Mouse (Mus musculus): ENCODE measurements around the gene Ier5. TPM values are rescaled to one million over a fixed set of nuclear protein-coding genes. Genes with fewer than 3 reads are reported as not detected.

The Ier5 gene
- total and polyA plus RNA-seq, 2 experiments, result 2.6 to 2.8 TPM

- H3K36me3 ChIP-seq (ENCODE audit: control insufficient read depth, insufficient read depth, low read length), result no peaks in the 10 kb centered on the region
- DNase-seq (ENCODE audit: extremely low read depth, low read depth, low spot score), result no peak
- H3K9ac ChIP-seq (ENCODE audit: low read depth, low read length), result no peak overlapping the region
- no peaks in the 10 kb centered on the region for H3K79me2 ChIP-seq (ENCODE audit: control insufficient read depth, insufficient read depth, low read length)
- H3K4me3 ChIP-seq (ENCODE audit: insufficient read depth, low read depth, low read length), result no peak overlapping the region
- no peak for TF ChIP-seq CTCF (IDR thresholded peaks at IDR 0.05; ENCODE audit: low read depth, low read length)
- TF ChIP-seq POLR2A (IDR thresholded peaks at IDR 0.05; ENCODE audit: extremely low read depth, insufficient read depth, low read length), result no peak
- WGBS, result 60% methylated on average over 14 of the region's 14 CpGs
- no peaks in the 10 kb centered on the region for H3K27me3 ChIP-seq (ENCODE audit: control insufficient read depth, insufficient read depth, low read length)
- H3K4me1 ChIP-seq (ENCODE audit: control insufficient read depth, insufficient read depth, low read length), result 0 out of 2 replicates have a peak, but pooled peaks cover 3% of the 10 kb centered on the region
- no peak overlapping the region for H3K27ac ChIP-seq (replicated peaks; ENCODE audit: insufficient read depth, low read depth, low read length)
Observed at GRCm38 (mm10) chr1:155091842-155092800, 7.3 kb downstream of the Ier5 start.

DNA sequence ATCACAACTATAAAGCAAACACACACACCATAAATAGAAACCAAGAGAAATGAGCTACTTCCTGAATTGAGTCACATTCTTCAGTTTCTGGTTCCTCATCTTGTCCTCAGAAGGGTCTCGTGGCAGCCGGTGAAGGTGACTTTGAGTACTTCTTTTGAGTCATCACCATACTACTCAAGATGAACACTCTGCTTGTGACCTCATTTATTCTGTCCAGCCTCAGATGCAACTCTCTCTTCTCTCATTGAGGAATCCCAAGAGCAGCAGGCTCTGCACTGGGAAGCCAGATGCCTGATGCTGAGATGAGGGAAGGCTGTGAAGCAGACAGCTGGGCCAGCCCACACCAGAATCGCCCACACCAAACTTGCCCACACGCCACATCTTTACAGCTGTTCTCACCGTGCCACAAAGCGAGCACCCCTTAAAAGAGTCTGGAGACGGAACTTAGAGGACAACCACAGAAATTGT, 8.0 kb downstream of the Ier5 start:
- TF ChIP-seq POLR2A (IDR thresholded peaks at IDR 0.05; ENCODE audit: extremely low read depth, insufficient read depth, low read length) (no peak), CTCF (IDR thresholded peaks at IDR 0.05; ENCODE audit: low read depth, low read length) (no peak)
- Histone ChIP-seq H3K27ac (replicated peaks; ENCODE audit: insufficient read depth, low read depth, low read length) (no peak overlapping the region), H3K79me2 (ENCODE audit: control insufficient read depth, insufficient read depth, low read length) (no peaks in the 10 kb centered on the region), H3K9ac (ENCODE audit: low read depth, low read length) (no peak overlapping the region), H3K36me3 (ENCODE audit: control insufficient read depth, insufficient read depth, low read length) (no peaks in the 10 kb centered on the region), H3K4me3 (ENCODE audit: insufficient read depth, low read depth, low read length) (no peak overlapping the region), H3K4me1 (ENCODE audit: control insufficient read depth, insufficient read depth, low read length) (peaks cover 6% of the 10 kb centered on the region; the same call in 1 of the 2 replicates), H3K27me3 (ENCODE audit: control insufficient read depth, insufficient read depth, low read length) (no peaks in the 10 kb centered on the region)
- no peak for DNase-seq (ENCODE audit: extremely low read depth, low read depth, low spot score)
- WGBS, result 81% methylated on average over 7 of the region's 7 CpGs

DNA sequence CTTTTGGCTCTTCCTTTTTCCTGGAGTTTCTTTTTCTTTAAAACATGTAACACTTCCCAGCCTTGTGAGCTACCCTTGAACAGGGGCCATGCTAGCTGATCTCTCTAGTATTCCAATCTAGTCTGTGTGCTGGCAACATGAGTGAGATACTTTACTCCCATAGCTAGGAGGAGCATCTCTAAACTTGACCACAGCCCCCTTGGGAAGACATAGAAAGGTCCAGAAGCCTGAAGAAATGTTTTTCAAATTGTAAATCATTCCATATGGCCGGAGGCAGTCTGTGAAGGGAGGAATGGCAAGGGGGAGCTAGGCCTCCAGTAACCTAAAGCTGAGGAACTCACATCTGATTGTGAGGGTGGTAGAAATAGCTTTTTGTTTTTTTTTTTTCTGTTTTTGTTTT, 8.7 kb downstream of the Ier5 start:
- Histone ChIP-seq H3K27me3 (ENCODE audit: control insufficient read depth, insufficient read depth, low read length) (no peaks in the 10 kb centered on the region), H3K4me3 (ENCODE audit: insufficient read depth, low read depth, low read length) (no peak overlapping the region), H3K36me3 (ENCODE audit: control insufficient read depth, insufficient read depth, low read length) (no peaks in the 10 kb centered on the region), H3K9ac (ENCODE audit: low read depth, low read length) (no peak overlapping the region), H3K4me1 (ENCODE audit: control insufficient read depth, insufficient read depth, low read length) (peaks cover 6% of the 10 kb centered on the region; the same call in 1 of the 2 replicates), H3K79me2 (ENCODE audit: control insufficient read depth, insufficient read depth, low read length) (no peaks in the 10 kb centered on the region), H3K27ac (replicated peaks; ENCODE audit: insufficient read depth, low read depth, low read length) (no peak overlapping the region)
- TF ChIP-seq CTCF (IDR thresholded peaks at IDR 0.05; ENCODE audit: low read depth, low read length) (no peak), POLR2A (IDR thresholded peaks at IDR 0.05; ENCODE audit: extremely low read depth, insufficient read depth, low read length) (no peak)
- no peak for DNase-seq (ENCODE audit: extremely low read depth, low read depth, low spot score)
- 100% methylated on average over 1 of the region's 1 CpGs for WGBS

DNA sequence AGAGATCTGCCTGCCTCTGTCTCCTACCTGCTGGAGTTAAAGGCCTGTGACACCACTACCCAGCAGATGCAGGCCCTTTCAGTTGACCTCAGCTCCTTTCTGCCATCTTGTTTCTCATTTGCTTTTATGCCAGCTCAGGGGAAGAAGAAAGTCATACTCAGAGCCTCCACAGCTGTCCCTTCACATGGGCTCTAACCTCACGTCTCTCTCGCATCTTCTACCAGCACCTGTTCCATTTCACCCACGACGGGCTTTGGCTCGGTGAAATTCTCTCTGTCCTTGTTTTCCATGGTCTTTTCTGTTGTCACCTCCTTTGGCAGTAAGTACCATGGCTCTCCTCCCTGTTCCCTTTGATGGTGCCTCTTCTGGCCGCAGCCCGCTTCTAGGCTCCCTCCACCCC, 9.1 kb downstream of the Ier5 start:
- TF ChIP-seq POLR2A (IDR thresholded peaks at IDR 0.05; ENCODE audit: extremely low read depth, insufficient read depth, low read length), result no peak
- TF ChIP-seq CTCF (IDR thresholded peaks at IDR 0.05; ENCODE audit: low read depth, low read length), result no peak
- no peaks in the 10 kb centered on the region for H3K27me3 ChIP-seq (ENCODE audit: control insufficient read depth, insufficient read depth, low read length)
- no peak overlapping the region for H3K27ac ChIP-seq (replicated peaks; ENCODE audit: insufficient read depth, low read depth, low read length)
- H3K36me3 ChIP-seq (ENCODE audit: control insufficient read depth, insufficient read depth, low read length), result no peaks in the 10 kb centered on the region
- 97% methylated on average over 7 of the region's 7 CpGs for WGBS
- H3K4me1 ChIP-seq (ENCODE audit: control insufficient read depth, insufficient read depth, low read length), result peaks cover 6% of the 10 kb centered on the region; the same call in 1 of the 2 replicates
- H3K9ac ChIP-seq (ENCODE audit: low read depth, low read length), result no peak overlapping the region
- no peaks in the 10 kb centered on the region for H3K79me2 ChIP-seq (ENCODE audit: control insufficient read depth, insufficient read depth, low read length)
- H3K4me3 ChIP-seq (ENCODE audit: insufficient read depth, low read depth, low read length), result no peak overlapping the region
- DNase-seq (ENCODE audit: extremely low read depth, low read depth, low spot score), result no peak

DNA sequence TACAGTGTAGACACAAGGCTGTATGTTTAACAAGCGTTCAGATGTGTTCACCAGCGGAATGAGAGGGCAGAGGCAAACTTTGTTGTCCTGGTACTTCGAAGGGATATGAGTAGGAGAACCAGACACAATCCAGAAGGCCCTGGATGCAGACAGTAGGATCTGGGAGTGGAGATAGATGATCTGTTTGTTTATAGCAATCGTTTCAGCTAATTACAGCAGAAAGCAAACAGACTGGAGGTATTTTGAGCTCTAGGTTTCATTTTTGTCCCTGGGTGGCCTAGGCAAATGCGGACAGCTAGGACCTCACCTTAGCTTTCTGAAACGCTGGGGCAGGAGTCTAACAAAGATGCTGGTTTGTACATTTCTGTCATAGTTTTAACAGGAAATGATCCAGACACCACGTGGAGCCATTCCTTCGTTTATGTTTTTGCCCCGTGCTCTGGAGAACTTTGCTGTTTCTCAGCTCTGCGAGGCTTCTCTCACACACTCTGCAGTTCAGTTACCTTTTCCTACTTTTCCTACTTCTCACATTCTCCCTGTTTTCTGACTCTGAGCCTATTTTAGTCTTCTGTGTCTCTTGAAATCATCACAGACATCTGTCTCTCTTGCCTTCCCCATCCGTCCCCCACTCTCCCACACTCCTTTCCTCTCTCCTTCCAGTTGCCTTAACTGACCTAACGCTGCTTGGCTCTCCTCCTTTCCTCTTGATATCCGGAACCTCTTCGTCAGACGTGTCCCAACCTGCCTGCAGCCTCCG, 10.4 kb downstream of the Ier5 start:
- Histone ChIP-seq H3K4me1 (ENCODE audit: control insufficient read depth, insufficient read depth, low read length) (peaks cover 15% of the 10 kb centered on the region), H3K27ac (replicated peaks; ENCODE audit: insufficient read depth, low read depth, low read length) (no peak overlapping the region), H3K9ac (ENCODE audit: low read depth, low read length) (no peak overlapping the region), H3K79me2 (ENCODE audit: control insufficient read depth, insufficient read depth, low read length) (no peaks in the 10 kb centered on the region), H3K36me3 (ENCODE audit: control insufficient read depth, insufficient read depth, low read length) (no peaks in the 10 kb centered on the region), H3K27me3 (ENCODE audit: control insufficient read depth, insufficient read depth, low read length) (no peaks in the 10 kb centered on the region), H3K4me3 (ENCODE audit: insufficient read depth, low read depth, low read length) (no peak overlapping the region)
- TF ChIP-seq POLR2A (IDR thresholded peaks at IDR 0.05; ENCODE audit: extremely low read depth, insufficient read depth, low read length), result no peak
- no peak for TF ChIP-seq CTCF (IDR thresholded peaks at IDR 0.05; ENCODE audit: low read depth, low read length)
- no peak for DNase-seq (ENCODE audit: extremely low read depth, low read depth, low spot score)
- 47% methylated on average over 16 of the region's 16 CpGs for WGBS

Measured in liver, adult 2 months (tissue).